Mouse (Mus musculus) testis, adult 2 months (tissue): Measurements from ENCODE around the gene Fbxl5. TPM values are rescaled to one million over a fixed set of nuclear protein-coding genes. Genes with fewer than 3 reads are reported as not detected.

ENCODE experiments used
- H3K27ac ChIP-seq: fragments of 200-500 bp; 2 replicates; pipeline ENCODE4 v1.5.1; 2012; ENCODE audit warnings: low read depth, low read length; ENCODE audit not compliant: control insufficient read depth, insufficient read depth
- H3K27me3 ChIP-seq: fragments of 200-500 bp; 2 replicates; pipeline ENCODE4 v1.6.1; 2012; ENCODE audit warnings: mild to moderate bottlenecking, low read length, moderate library complexity; ENCODE audit not compliant: control insufficient read depth, insufficient read depth
- H3K36me3 ChIP-seq: fragments of 200-500 bp; 2 replicates; pipeline ENCODE4 v1.6.1; 2012; ENCODE audit warnings: mild to moderate bottlenecking, low read length; ENCODE audit not compliant: control insufficient read depth, insufficient read depth
- H3K4me1 ChIP-seq: fragments of 200-500 bp; 2 replicates; pipeline ENCODE4 v1.6.1; 2012; ENCODE audit warnings: low read length; ENCODE audit not compliant: control insufficient read depth, insufficient read depth
- H3K4me3 ChIP-seq: fragments of 200-500 bp; 2 replicates; pipeline ENCODE4 v1.5.1; 2012; ENCODE audit warnings: low read depth, mild to moderate bottlenecking, low read length, moderate library complexity, mixed read lengths; ENCODE audit not compliant: control insufficient read depth
- CTCF ChIP-seq: fragments of 200-500 bp; IDR thresholded peaks from 2 replicates; pipeline ENCODE4 v1.5.1; 2012; ENCODE audit warnings: low read depth, mild to moderate bottlenecking, inconsistent platforms, low read length, moderate library complexity; ENCODE audit not compliant: control insufficient read depth, insufficient read depth, insufficient replicate concordance
- POLR2A ChIP-seq: fragments of 200-500 bp; IDR thresholded peaks from 2 replicates; pipeline ENCODE4 v1.6.1; 2012; ENCODE audit warnings: low read depth, mild to moderate bottlenecking, inconsistent platforms, low read length, moderate library complexity; ENCODE audit not compliant: control insufficient read depth
- polyA plus RNA-seq: library from polyadenylated mRNA; depleted of rRNA; stranded (reverse); fragments of >200 nt; gene quantifications from 2 replicates; pipeline ENCODE4 v1.2.3, GENCODE M21; 2012

Gene Fbxl5
- polyA plus RNA-seq, 1 experiment, result 42.0 TPM

- peaks cover 7% of the 10 kb centered on the region for H3K4me1 ChIP-seq
- no peaks in the 10 kb centered on the region for H3K27me3 ChIP-seq
- H3K4me3 ChIP-seq, result peak overlapping the region; percentile 79
- no peaks in the 10 kb centered on the region for H3K36me3 ChIP-seq
- peak overlapping the region; percentile 36; the same call in 1 of the 2 replicates for H3K27ac ChIP-seq
- TF ChIP-seq POLR2A, result peak; percentile 66
- no peak for TF ChIP-seq CTCF
These were observed 13.4 kb downstream of the Fbxl5 start for GRCm38 (mm10) chr5:43807744-43808696.

- Histone ChIP-seq H3K36me3 (no peaks in the 10 kb centered on the region), H3K4me3 (no peak overlapping the region), H3K27ac (no peak overlapping the region), H3K27me3 (no peaks in the 10 kb centered on the region), H3K4me1 (peaks cover 7% of the 10 kb centered on the region)
- TF ChIP-seq CTCF (no peak), POLR2A (no peak)
These were observed 14.5 kb downstream of the Fbxl5 start for GRCm38 (mm10) chr5:43806914-43807313.

GRCm38 (mm10) chr5:43806340-43806739, 15.1 kb downstream of the Fbxl5 start:
- no peak for TF ChIP-seq POLR2A
- no peak for TF ChIP-seq CTCF
- Histone ChIP-seq H3K27me3 (no peaks in the 10 kb centered on the region), H3K36me3 (no peaks in the 10 kb centered on the region), H3K4me3 (no peak overlapping the region), H3K4me1 (peaks cover 7% of the 10 kb centered on the region), H3K27ac (no peak overlapping the region)

GRCm38 (mm10) chr5:43805401-43805800, 16.0 kb downstream of the Fbxl5 start:
- H3K27ac ChIP-seq, result no peak overlapping the region
- TF ChIP-seq CTCF, result no peak
- no peak for TF ChIP-seq POLR2A
- peaks cover 7% of the 10 kb centered on the region for H3K4me1 ChIP-seq
- H3K4me3 ChIP-seq, result no peak overlapping the region
- H3K27me3 ChIP-seq, result no peaks in the 10 kb centered on the region
- no peaks in the 10 kb centered on the region for H3K36me3 ChIP-seq

GRCm38 (mm10) chr5:43801798-43802197, 19.6 kb downstream of the Fbxl5 start:
- Histone ChIP-seq H3K4me1 (no peaks in the 10 kb centered on the region), H3K27me3 (no peaks in the 10 kb centered on the region), H3K27ac (no peak overlapping the region), H3K4me3 (no peak overlapping the region), H3K36me3 (no peaks in the 10 kb centered on the region)
- TF ChIP-seq POLR2A (no peak), CTCF (no peak)

GRCm38 (mm10) chr5:43801253-43801652, 20.2 kb downstream of the Fbxl5 start:
- no peaks in the 10 kb centered on the region for H3K4me1 ChIP-seq
- H3K4me3 ChIP-seq, result no peak overlapping the region
- no peak overlapping the region for H3K27ac ChIP-seq
- no peaks in the 10 kb centered on the region for H3K36me3 ChIP-seq
- H3K27me3 ChIP-seq, result no peaks in the 10 kb centered on the region
- TF ChIP-seq CTCF (no peak), POLR2A (no peak)

GRCm38 (mm10) chr5:43800700-43801099, 20.7 kb downstream of the Fbxl5 start:
- no peak overlapping the region for H3K27ac ChIP-seq
- no peaks in the 10 kb centered on the region for H3K27me3 ChIP-seq
- no peak overlapping the region for H3K4me3 ChIP-seq
- TF ChIP-seq POLR2A, result no peak
- TF ChIP-seq CTCF, result no peak
- no peaks in the 10 kb centered on the region for H3K4me1 ChIP-seq
- H3K36me3 ChIP-seq, result no peaks in the 10 kb centered on the region

- H3K27me3 ChIP-seq, result no peaks in the 10 kb centered on the region
- H3K36me3 ChIP-seq, result no peaks in the 10 kb centered on the region
- no peak overlapping the region for H3K4me3 ChIP-seq
- no peak overlapping the region for H3K27ac ChIP-seq
- TF ChIP-seq CTCF (no peak), POLR2A (no peak)
- H3K4me1 ChIP-seq, result no peaks in the 10 kb centered on the region
These were observed 21.9 kb downstream of the Fbxl5 start for GRCm38 (mm10) chr5:43799530-43799929.
